In genomic region chr5:65492716-65493531, GRCm38 (mm10) we compare ENCODE assay signal across 8 mouse cellular contexts. TPM values are rescaled to one million over a fixed set of nuclear protein-coding genes. Genes with fewer than 3 reads are reported as not detected.
DNase-seq lines count a peak whose midpoint lies in the region; ATAC-seq and TF ChIP-seq lines count a peak whose summit lies in the region.

TSS of gene Gm43552 (minus strand) at chr5:65492833.

- H3K36me3 ChIP-seq in lung, embryonic 15.5 days, result no peaks in the 10 kb centered on the region

- peak; percentile 94 for DNase-seq in MN1 (ENCODE audit: low spot score)
- peak; percentile 94 for DNase-seq in cerebellum, adult 8-10 months
- DNase-seq in forelimb bud, embryonic 11.5 days (ENCODE audit: low read depth, low spot score), result peak; percentile 90
- peak; percentile 87 for DNase-seq in layer of hippocampus, adult 9-10 months (ENCODE audit: low spot score)
- DNase-seq in thymus, adult 18-20 months, result peak; percentile 95 to 96

- peak; percentile 81 for TF ChIP-seq POLR2A in olfactory bulb, adult 2 months (IDR thresholded peaks at IDR 0.05; ENCODE audit: insufficient read depth, low read depth, low read length)

- peaks cover 32% of the 10 kb centered on the region for H3K4me1 ChIP-seq in lung, embryonic 15.5 days
- H3K4me1 ChIP-seq in olfactory bulb, adult 2 months (ENCODE audit: control insufficient read depth, insufficient read depth, low read length), result peaks cover 6% of the 10 kb centered on the region

- WGBS in lung, embryonic 15.5 days, result under 1% methylated on average over 65 of the region's 69 CpGs
- WGBS in olfactory bulb, adult 2 months, result under 1% methylated on average over 68 of the region's 69 CpGs

- no peaks in the 10 kb centered on the region for H3K9me3 ChIP-seq in lung, embryonic 15.5 days

- H3K4me2 ChIP-seq in lung, embryonic 15.5 days, result peak within 1 kb of the TSS; percentile 81

- TF ChIP-seq CTCF in olfactory bulb, adult 2 months (IDR thresholded peaks at IDR 0.05; ENCODE audit: insufficient read depth, low read depth, low read length), result no peak

- peak; percentile 82 to 87 for ATAC-seq in hematopoietic stem cell, adult 5-6 weeks (replicated peaks in 1 of 2; ENCODE audit: insufficient read depth in 1 of 2, low FRiP score in 2 of 2, low TSS enrichment in 1 of 2, low read depth in 1 of 2, poor library complexity in 2 of 2, severe bottlenecking in 2 of 2)
- ATAC-seq in lung, embryonic 15.5 days (ENCODE audit: borderline replicate concordance, extremely low read depth, low FRiP score, low TSS enrichment), result peak; percentile 99

- no peaks in the 10 kb centered on the region for H3K27me3 ChIP-seq in lung, embryonic 15.5 days

- peak within 1 kb of the TSS; percentile 96 for H3K27ac ChIP-seq in lung, embryonic 15.5 days
- peak within 1 kb of the TSS; percentile 92 for H3K27ac ChIP-seq in olfactory bulb, adult 2 months (ENCODE audit: insufficient read depth, low read depth, low read length)

- peak within 1 kb of the TSS; percentile 87 for H3K4me3 ChIP-seq in lung, embryonic 15.5 days
- H3K4me3 ChIP-seq in olfactory bulb, adult 2 months (ENCODE audit: insufficient read depth, low read depth, low read length), result peak within 1 kb of the TSS; percentile 98

- H3K9ac ChIP-seq in lung, embryonic 15.5 days, result peak within 1 kb of the TSS; percentile 85

RNA-seq across cellular contexts. Expression of gene Gm43552, which starts in this region (rescaled TPM):
- not detected in 2 replicates for total RNA-seq in hematopoietic stem cell, adult 5-6 weeks (2017)
- polyA plus RNA-seq in lung, embryonic 15.5 days (2015; fragmentation: Nextera tagmentation; extraction: Ambion mirVana), result not detected in 2 replicates
- not detected in 2 replicates for polyA plus RNA-seq in olfactory bulb, adult 2 months (2012; ENCODE audit: insufficient read depth, insufficient read length, low replicate concordance, missing spikeins)

Comparison
In these comparisons a context has a peak if more than half of its experiments do, and no peak if none do; other contexts are left out.
1. Peak in every context shown above with its lines: DNase-seq, ATAC-seq, H3K4me3 ChIP-seq and H3K27ac ChIP-seq.
2. Peak in ATAC-seq in hematopoietic stem cell, adult 5-6 weeks; RNA of the gene not detected or under 1 TPM.
3. Peak in ATAC-seq, H3K4me3 ChIP-seq, H3K27ac ChIP-seq, H3K9ac ChIP-seq and H3K4me2 ChIP-seq in lung, embryonic 15.5 days; RNA of the gene not detected or under 1 TPM.